Mouse (Mus musculus) liver, postnatal 0 days (tissue): ENCODE measurements at regions not wholly inside any gene's neighbourhood (a gene's known extent, or its start where the extent isn't known, plus 50 kb on each side); places are given as distances from the start of the nearest gene placed in this dataset.

ENCODE experiments used
- ATAC-seq: fragments of 200-750 bp; cut with Nextera tagmentation; 2 replicates; pipeline ENCODE4 v1.8.0; 2017; ENCODE audit warnings: mild to moderate bottlenecking, moderate library complexity
- DNase-seq: peaks from one replicate; pipeline ENCODE4 v3.0.0-alpha.2; 2016
- H3K27ac ChIP-seq: fragments of 300-500 bp; sonication (generic); 2 replicates; pipeline ENCODE4 v1.5.1; 2014; ENCODE audit warnings: antibody characterized with exemption, moderate library complexity, mild to moderate bottlenecking, low read depth
- H3K27me3 ChIP-seq: fragments of 300-500 bp; sonication (generic); 2 replicates; pipeline ENCODE4 v1.6.1; 2014; ENCODE audit warnings: low read length, control low read depth, mixed read lengths; ENCODE audit not compliant: insufficient read depth
- H3K36me3 ChIP-seq: fragments of 300-500 bp; sonication (generic); replicated peaks from 2 replicates; pipeline ENCODE4 v1.6.1; 2014; ENCODE audit warnings: mild to moderate bottlenecking, control low read depth, low read length, moderate library complexity, mixed read lengths; ENCODE audit not compliant: insufficient read depth
- H3K4me1 ChIP-seq: fragments of 300-500 bp; sonication (generic); 2 replicates; pipeline ENCODE4 v1.6.1; 2014; ENCODE audit warnings: antibody characterized with exemption, mild to moderate bottlenecking, control low read depth; ENCODE audit not compliant: insufficient read depth
- H3K4me2 ChIP-seq: fragments of 300-500 bp; sonication (generic); 2 replicates; pipeline ENCODE4 v1.6.1; 2014; ENCODE audit warnings: low read depth, mild to moderate bottlenecking, low read length, moderate library complexity, mixed read lengths
- H3K4me3 ChIP-seq: fragments of 300-500 bp; sonication (generic); 2 replicates; pipeline ENCODE4 v1.5.1; 2014; ENCODE audit warnings: low read depth, low read length
- H3K9ac ChIP-seq: fragments of 300-500 bp; sonication (generic); replicated peaks from 2 replicates; pipeline ENCODE4 v1.6.1; 2014; ENCODE audit warnings: mild to moderate bottlenecking, moderate library complexity
- H3K9me3 ChIP-seq: fragments of 300-500 bp; sonication (generic); 2 replicates; pipeline ENCODE4 v1.6.1; 2016; ENCODE audit warnings: mild to moderate bottlenecking, control low read depth, low read length, mixed read lengths
- CTCF ChIP-seq: sonication (generic); IDR thresholded peaks from 2 replicates; pipeline ENCODE4 v1.5.1; 2016; ENCODE audit warnings: antibody characterized with exemption, low read depth
- EP300 ChIP-seq: IDR thresholded peaks from 2 replicates; pipeline ENCODE4 v1.6.1; 2016; ENCODE audit warnings: antibody characterized with exemption, low read depth, mild to moderate bottlenecking
- WGBS: fragments of 180-500 bp; shearing (Covaris S2); extraction: QIAGEN DNeasy Blood & Tissue Kit; methylation state at CpG from one replicate; pipeline ENCODE4 v1.1.7; 2014; ENCODE audit not compliant: insufficient replicate concordance; 5-methylcytosine and 5-hydroxymethylcytosine counted together

DNA sequence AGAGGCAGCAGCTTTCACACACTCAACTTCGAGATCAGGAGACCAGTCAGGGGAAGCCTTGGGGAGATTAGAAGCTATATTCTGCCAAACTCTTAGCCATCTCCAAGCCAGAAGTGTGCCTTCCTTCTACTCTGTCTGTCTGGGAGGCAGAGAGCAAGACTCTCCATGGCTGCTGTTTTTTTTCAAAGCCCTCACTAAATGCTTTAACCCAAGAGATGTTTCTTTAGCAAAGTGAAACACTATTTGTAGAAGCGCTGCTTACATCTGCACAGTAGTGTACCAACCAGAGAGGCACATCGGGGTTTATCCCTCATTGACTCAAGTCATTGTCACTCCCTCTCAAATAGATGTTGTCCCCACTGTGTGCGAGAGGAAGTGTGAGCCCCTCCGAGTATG, 105.6 kb upstream of the Zfand5 start:
- H3K36me3 ChIP-seq = no peaks in the 10 kb centered on the region
- WGBS = 53% methylated on average over 5 of the region's 5 CpGs
- no peaks in the 10 kb centered on the region for H3K9me3 ChIP-seq
- H3K9ac ChIP-seq = no peak overlapping the region
- H3K4me3 ChIP-seq = no peak overlapping the region
- H3K27me3 ChIP-seq = no peaks in the 10 kb centered on the region
- no peaks in the 10 kb centered on the region for H3K4me1 ChIP-seq
- H3K4me2 ChIP-seq = peak overlapping the region; percentile 44; the same call in 1 of the 2 replicates
- H3K27ac ChIP-seq = no peak overlapping the region
- TF ChIP-seq EP300 (no peak), CTCF (no peak)
- ATAC-seq (no peak), DNase-seq (no peak)

DNA sequence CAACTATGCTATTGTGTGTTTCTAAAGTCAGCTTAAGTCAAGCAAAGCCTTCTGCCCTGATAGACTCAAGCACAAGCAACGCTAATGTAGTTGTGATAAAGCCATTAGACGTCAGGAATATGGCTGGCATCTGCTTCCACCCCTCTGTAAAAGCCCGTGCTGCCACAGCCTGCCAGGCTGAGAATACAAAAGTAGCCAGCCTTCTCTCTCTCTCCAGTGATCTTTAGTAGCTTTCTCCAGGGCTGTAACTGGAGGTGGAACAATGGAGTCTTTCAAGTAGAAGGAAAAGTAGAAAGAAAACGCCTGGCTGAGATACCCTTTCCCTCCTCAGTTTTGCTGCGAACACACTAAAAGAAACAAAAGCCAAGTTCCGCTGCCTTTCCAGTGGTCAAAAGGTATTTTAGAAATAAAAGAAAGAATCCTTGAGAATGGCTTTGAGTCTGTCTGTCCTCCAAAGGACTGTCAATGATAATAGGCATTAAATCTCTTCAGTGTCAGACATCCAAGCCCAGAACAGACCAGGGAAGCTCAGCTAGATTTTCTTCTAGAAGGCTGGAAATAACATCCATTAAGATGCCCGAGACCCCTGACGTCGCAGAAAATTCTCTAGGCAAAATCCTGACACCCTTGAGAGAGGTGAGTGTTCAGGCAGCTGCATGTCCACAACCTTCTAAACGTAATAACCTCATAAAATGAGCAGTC, 106.2 kb upstream of the Zfand5 start:
- ATAC-seq (no peak), DNase-seq (no peak)
- Histone ChIP-seq H3K4me2 (no peak overlapping the region), H3K4me1 (no peaks in the 10 kb centered on the region), H3K27ac (no peak overlapping the region), H3K4me3 (no peak overlapping the region), H3K9me3 (no peaks in the 10 kb centered on the region), H3K36me3 (no peaks in the 10 kb centered on the region), H3K27me3 (no peaks in the 10 kb centered on the region), H3K9ac (no peak overlapping the region)
- TF ChIP-seq CTCF (no peak), EP300 (no peak)
- 65% methylated on average over 10 of the region's 10 CpGs for WGBS

DNA sequence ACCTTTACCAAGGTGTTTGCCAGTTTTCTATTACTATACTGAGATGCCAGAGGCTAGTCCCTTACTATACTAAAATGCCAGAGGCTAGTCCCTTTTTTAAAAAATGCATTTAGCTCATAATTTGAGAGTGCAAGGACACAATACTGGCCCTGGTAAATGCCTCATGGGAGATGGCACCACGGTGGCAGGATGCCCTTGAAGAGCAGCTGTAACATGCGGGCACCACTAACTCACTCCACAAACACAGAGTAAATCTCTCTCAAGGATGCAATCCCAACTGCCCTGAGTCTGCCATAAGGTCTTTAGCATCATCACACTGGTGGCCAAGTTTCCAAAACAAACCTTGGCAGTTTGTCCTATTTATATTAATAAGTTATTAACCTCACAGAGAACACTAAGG, 108.1 kb upstream of the Zfand5 start:
- Histone ChIP-seq H3K4me1 (0 out of 2 replicates have a peak, but pooled peaks cover 2% of the 10 kb centered on the region), H3K4me2 (no peak overlapping the region), H3K27me3 (no peaks in the 10 kb centered on the region), H3K4me3 (no peak overlapping the region), H3K36me3 (no peaks in the 10 kb centered on the region), H3K27ac (no peak overlapping the region), H3K9ac (no peak overlapping the region), H3K9me3 (no peaks in the 10 kb centered on the region)
- 77% methylated on average over 2 of the region's 2 CpGs for WGBS
- no peak for ATAC-seq
- no peak for TF ChIP-seq EP300
- TF ChIP-seq CTCF = no peak
- DNase-seq = no peak

DNA sequence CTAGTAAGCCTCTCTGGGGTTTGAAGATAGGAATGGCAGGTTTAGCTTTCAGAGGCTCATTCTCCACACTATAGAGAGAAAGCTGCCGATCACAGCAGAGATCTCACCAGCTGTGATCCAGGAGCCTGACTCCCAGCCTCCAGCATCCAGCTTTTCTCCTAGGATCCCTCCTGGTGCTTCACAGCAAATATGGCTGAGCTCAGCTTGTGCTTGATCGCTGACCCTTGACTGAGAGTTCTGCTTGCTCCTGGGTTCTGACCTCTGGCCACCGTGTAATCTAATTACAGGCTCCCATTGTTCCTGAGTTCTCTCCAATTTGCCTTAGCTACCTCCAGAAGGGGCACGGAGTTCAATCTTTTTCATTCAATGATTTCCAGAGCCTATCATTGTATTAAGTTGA, 111.1 kb upstream of the Zfand5 start:
- H3K27me3 ChIP-seq = no peaks in the 10 kb centered on the region
- TF ChIP-seq CTCF (no peak), EP300 (no peak)
- DNase-seq (no peak), ATAC-seq (no peak)
- no peaks in the 10 kb centered on the region for H3K9me3 ChIP-seq
- no peak overlapping the region for H3K9ac ChIP-seq
- no peak overlapping the region for H3K4me3 ChIP-seq
- 45% methylated on average over 4 of the region's 4 CpGs for WGBS
- 0 out of 2 replicates have a peak, but pooled peaks cover 2% of the 10 kb centered on the region for H3K4me1 ChIP-seq
- H3K4me2 ChIP-seq = no peak overlapping the region
- no peaks in the 10 kb centered on the region for H3K36me3 ChIP-seq
- no peak overlapping the region for H3K27ac ChIP-seq

DNA sequence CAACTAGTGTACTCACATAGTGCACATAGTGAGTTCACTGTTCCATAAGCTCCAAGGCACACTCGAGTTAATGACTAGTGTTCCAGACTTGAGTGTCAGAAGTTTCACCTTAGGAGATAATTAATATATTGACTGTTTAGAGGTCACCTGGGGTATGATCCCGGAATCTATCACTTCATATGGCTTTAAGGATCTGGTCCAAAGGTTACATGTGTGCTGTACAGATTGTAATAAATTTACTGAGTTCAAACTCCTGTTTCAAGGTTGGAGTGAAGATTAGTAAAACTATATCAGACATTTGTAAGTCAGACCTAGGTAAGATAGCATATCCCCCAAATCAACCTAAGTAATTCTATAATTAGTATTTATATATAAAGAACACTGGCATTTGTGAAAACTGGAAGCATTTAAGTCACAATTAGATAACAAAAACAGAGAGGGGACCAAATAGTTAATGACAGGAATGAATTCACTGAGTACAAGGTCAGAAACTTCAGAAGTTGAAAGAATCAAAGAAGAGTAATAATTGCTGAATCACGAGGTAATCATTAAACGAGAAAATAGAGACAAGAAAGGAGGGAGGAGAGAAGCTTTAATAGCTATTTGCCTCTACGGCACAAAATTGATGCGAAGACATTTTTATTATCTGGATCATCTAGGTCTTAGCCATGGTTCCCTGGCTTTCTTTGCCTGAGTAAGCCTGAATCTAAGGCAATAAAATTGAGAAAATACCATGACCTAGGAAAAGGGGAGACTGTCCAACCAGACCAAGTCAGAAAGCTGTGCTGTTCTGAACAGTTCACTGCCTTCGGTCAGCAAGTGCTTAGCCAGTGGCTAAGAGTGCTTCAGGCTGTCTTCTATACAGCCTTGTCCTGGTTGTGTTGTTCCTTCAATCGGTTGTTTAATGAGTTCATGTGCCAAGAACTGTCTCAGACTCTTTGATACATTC, 112.6 kb upstream of the Zfand5 start:
- H3K27ac ChIP-seq = no peak overlapping the region
- no peaks in the 10 kb centered on the region for H3K27me3 ChIP-seq
- ATAC-seq (no peak), DNase-seq (no peak)
- 0 out of 2 replicates have a peak, but pooled peaks cover 2% of the 10 kb centered on the region for H3K4me1 ChIP-seq
- H3K4me3 ChIP-seq = no peak overlapping the region
- TF ChIP-seq CTCF (no peak), EP300 (no peak)
- H3K9ac ChIP-seq = no peak overlapping the region
- H3K4me2 ChIP-seq = no peak overlapping the region
- no peaks in the 10 kb centered on the region for H3K9me3 ChIP-seq
- no peaks in the 10 kb centered on the region for H3K36me3 ChIP-seq
- 69% methylated on average over 8 of the region's 8 CpGs for WGBS

DNA sequence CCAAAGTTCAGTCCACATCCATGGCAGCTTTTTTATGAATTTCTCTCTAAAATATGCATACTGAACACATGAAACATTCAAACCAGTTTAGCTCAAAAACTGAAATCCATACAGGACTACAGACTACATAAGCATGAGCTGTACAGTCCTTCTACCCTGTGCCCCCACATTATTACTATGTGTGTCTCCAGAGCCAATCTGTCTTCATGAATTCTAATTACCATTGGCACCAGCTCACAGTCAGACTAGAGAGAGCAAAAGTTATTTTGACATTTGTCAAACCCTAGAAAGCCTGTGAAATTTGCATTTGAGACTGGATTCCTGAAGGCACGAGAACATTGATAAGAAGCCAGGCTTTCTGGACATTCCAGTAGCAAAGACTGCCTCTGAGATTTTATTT, 117.9 kb upstream of the Zfand5 start:
- 64% methylated on average over 1 of the region's 1 CpGs for WGBS
- no peak overlapping the region for H3K9ac ChIP-seq
- H3K27me3 ChIP-seq = no peaks in the 10 kb centered on the region
- no peak overlapping the region for H3K4me2 ChIP-seq
- no peaks in the 10 kb centered on the region for H3K4me1 ChIP-seq
- H3K9me3 ChIP-seq = no peaks in the 10 kb centered on the region
- no peak for TF ChIP-seq CTCF
- TF ChIP-seq EP300 = no peak
- H3K27ac ChIP-seq = no peak overlapping the region
- H3K36me3 ChIP-seq = no peaks in the 10 kb centered on the region
- DNase-seq = no peak
- no peak overlapping the region for H3K4me3 ChIP-seq
- ATAC-seq = no peak
